9 mouse cellular contexts compared by ENCODE assay signal in genomic region chr9:67549811-67550501, GRCm38 (mm10). TPM values are rescaled to one million over a fixed set of nuclear protein-coding genes. Genes with fewer than 3 reads are reported as not detected.
A peak's percentile ranks its signal among the peaks of the same experiment; 100 is the strongest.
DNase-seq lines count a peak whose midpoint lies in the region; ATAC-seq lines count a peak whose summit lies in the region.
"Had no signal": no experiment of that assay in that cellular context is flagged by ENCODE, and none has a peak within 500 bp of the region (broad histone marks: within the 10 kb centered on the region; RNA-seq: fewer than 3 reads in every experiment).

No protein-coding gene starts in this region.

- no peaks in the 10 kb centered on the region for H3K27me3 ChIP-seq in heart, embryonic 12.5 days (replicated peaks)
- H3K27me3 ChIP-seq in hindbrain, embryonic 16.5 days (replicated peaks; ENCODE audit: control insufficient read depth, insufficient read depth, low read length) = no peaks in the 10 kb centered on the region

- no peak overlapping the region for H3K4me2 ChIP-seq in heart, embryonic 12.5 days
- H3K4me2 ChIP-seq in hindbrain, embryonic 16.5 days (ENCODE audit: low read length) = no peak overlapping the region

- no peak overlapping the region for H3K9ac ChIP-seq in heart, embryonic 12.5 days
- no peak overlapping the region for H3K9ac ChIP-seq in hindbrain, embryonic 16.5 days (ENCODE audit: low read depth, low read length)

- H3K4me3 ChIP-seq in heart, embryonic 12.5 days = no peak overlapping the region
- H3K4me3 ChIP-seq in hindbrain, embryonic 16.5 days (ENCODE audit: low read length) = no peak overlapping the region

- H3K36me3 ChIP-seq in heart, embryonic 12.5 days = peaks cover 9% of the 10 kb centered on the region
- no peaks in the 10 kb centered on the region for H3K36me3 ChIP-seq in hindbrain, embryonic 16.5 days (ENCODE audit: control insufficient read depth, insufficient read depth, low read length)

- H3K4me1 ChIP-seq in heart, embryonic 12.5 days (replicated peaks) = peaks cover 35% of the 10 kb centered on the region
- no peaks in the 10 kb centered on the region for H3K4me1 ChIP-seq in hindbrain, embryonic 16.5 days (ENCODE audit: control insufficient read depth, insufficient read depth, low read depth, low read length)

- ATAC-seq in heart, embryonic 12.5 days (ENCODE audit: insufficient number of reproducible peaks, low FRiP score) = no peak
- ATAC-seq in hindbrain, embryonic 16.5 days = no peak

- intact Hi-C loops in heart, postnatal 14 days (cut with DNase I) = no loop called here
- intact Hi-C loops in left cerebral cortex, postnatal 14 days (cut with DNase I) = no loop called here

- peaks cover 7% of the 10 kb centered on the region for H3K9me3 ChIP-seq in heart, embryonic 12.5 days (replicated peaks)
- no peaks in the 10 kb centered on the region for H3K9me3 ChIP-seq in hindbrain, embryonic 16.5 days (ENCODE audit: control insufficient read depth, low read length)

- 93% methylated on average over 8 of the region's 8 CpGs for WGBS in heart, embryonic 12.5 days
- 82% methylated on average over 8 of the region's 8 CpGs for WGBS in hindbrain, embryonic 16.5 days

- H3K27ac ChIP-seq in heart, embryonic 12.5 days (ENCODE audit: poor library complexity, severe bottlenecking) = peak overlapping the region; percentile 14; the same call in 1 of the 2 replicates
- H3K27ac ChIP-seq in hindbrain, embryonic 16.5 days (ENCODE audit: low read depth, low read length) = peak overlapping the region; percentile 18; the same call in 1 of the 2 replicates

- no peak for DNase-seq in heart, postnatal 14 days
- DNase-seq in 416B (ENCODE audit: low read depth) = peak; percentile 12
- DNase-seq in c-Kit-positive CD71-negative TER-119-negative erythroid progenitor cells, embryonic 14.5 days (ENCODE audit: low read depth) = peak; percentile 18
- DNase-seq in cerebellum, postnatal 25 days = no peak
- DNase-seq in left cerebral cortex, postnatal 14 days (ENCODE audit: low spot score in 2 of 2) = no peak
- no peak for DNase-seq in adrenal gland, adult 2 months
- DNase-seq: thymus, adult 2 months had no signal

RNA-seq across cellular contexts. Expression of gene Tln2, which starts 9.5 kb away (rescaled TPM):
- 57.3 and 58.9 TPM in 2 replicates for polyA plus RNA-seq in heart, embryonic 12.5 days (2016; fragmentation: Nextera tagmentation; extraction: Ambion mirVana)
- total RNA-seq in heart, postnatal 14 days (2021) = 10 to 100 TPM; 77.2 to 87.0 TPM
- polyA plus RNA-seq in hindbrain, embryonic 16.5 days (2015; fragmentation: Nextera tagmentation; extraction: Ambion mirVana) = 28.5 and 37.9 TPM in 2 replicates
- total RNA-seq in left cerebral cortex, postnatal 14 days (2021) = 100 to 1,000 TPM; 119 to 122 TPM
- 10 to 100 TPM; 21.7 to 24.7 TPM for total RNA-seq in adrenal gland, adult 2 months (2021)
- 12.7 and 12.8 TPM in 2 replicates for polyA plus RNA-seq in adrenal gland, adult 2 months (2012; rRNA removed)

Comparison
In these comparisons a context has a peak if more than half of its experiments do, and no peak if none do; other contexts are left out.
1. DNase-seq: peak in 416B (single experiment) and c-Kit-positive CD71-negative TER-119-negative erythroid progenitor cells, embryonic 14.5 days (single experiment); none in heart, postnatal 14 days (0 of 2), cerebellum, postnatal 25 days (0 of 2), left cerebral cortex, postnatal 14 days (0 of 2) and adrenal gland, adult 2 months (single experiment).